Mouse (Mus musculus): ENCODE data around the gene Amigo3.

DNA sequence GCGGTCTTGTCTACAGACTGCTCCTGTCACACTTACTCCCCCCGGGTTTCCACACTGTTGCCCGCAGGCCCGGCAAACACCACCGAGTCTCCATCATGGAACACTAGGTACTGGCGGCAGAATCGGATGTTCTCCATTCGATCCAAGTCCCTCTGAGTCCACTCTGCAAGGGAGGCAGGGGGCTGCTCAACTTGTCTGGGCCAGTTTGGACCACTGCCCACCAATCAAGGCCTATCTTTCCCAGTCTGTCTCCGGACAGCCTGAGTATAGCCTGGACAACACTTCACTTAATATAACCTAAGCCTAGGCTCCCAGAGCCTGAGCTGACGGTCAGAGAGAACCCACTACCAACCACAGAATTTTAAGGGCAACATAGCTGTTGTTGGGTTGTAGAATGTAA is 40.6 kb downstream of the Amigo3 start:
- TF ChIP-seq CTCF (conservative IDR thresholded peaks at IDR 0.05; ENCODE audit: insufficient read depth, insufficient read length, low read depth, low read length) (no peak), POLR2A (IDR thresholded peaks at IDR 0.05; ENCODE audit: low read depth, low read length) (no peak)
